In genomic region chr1:52008443-52008842, GRCm38 (mm10) we compare ENCODE assay signal across 8 mouse cellular contexts. TPM values are rescaled to one million over a fixed set of nuclear protein-coding genes. Genes with fewer than 3 reads are reported as not detected.
DNase-seq lines count a peak whose midpoint lies in the region; ATAC-seq and TF ChIP-seq lines count a peak whose summit lies in the region.

No protein-coding gene starts in this region.

- no peaks in the 10 kb centered on the region for H3K9me3 ChIP-seq in kidney, embryonic 15.5 days (replicated peaks)
- no peaks in the 10 kb centered on the region for H3K9me3 ChIP-seq in forebrain, embryonic 12.5 days
- H3K9me3 ChIP-seq in intestine, embryonic 16.5 days (ENCODE audit: control insufficient read depth, low read length) = no peaks in the 10 kb centered on the region

- peaks cover 8% of the 10 kb centered on the region for H3K4me1 ChIP-seq in kidney, embryonic 15.5 days
- peaks cover 10% of the 10 kb centered on the region for H3K4me1 ChIP-seq in forebrain, embryonic 12.5 days
- 0 out of 2 replicates have a peak, but pooled peaks cover 5% of the 10 kb centered on the region for H3K4me1 ChIP-seq in intestine, embryonic 16.5 days (ENCODE audit: control insufficient read depth, insufficient read depth, low read length)
- H3K4me1 ChIP-seq in spleen, adult 2 months (ENCODE audit: control insufficient read depth, insufficient read depth, insufficient read length) = peaks cover 13% of the 10 kb centered on the region

- H3K27me3 ChIP-seq in kidney, embryonic 15.5 days = no peaks in the 10 kb centered on the region
- H3K27me3 ChIP-seq in forebrain, embryonic 12.5 days = no peaks in the 10 kb centered on the region
- H3K27me3 ChIP-seq in intestine, embryonic 16.5 days (replicated peaks; ENCODE audit: control insufficient read depth, insufficient read depth, low read length) = no peaks in the 10 kb centered on the region
- H3K27me3 ChIP-seq in spleen, adult 2 months (ENCODE audit: control insufficient read depth, insufficient read depth, low read length) = no peaks in the 10 kb centered on the region

- peak; percentile 76 for TF ChIP-seq POLR2A in spleen, adult 2 months (IDR thresholded peaks at IDR 0.05; ENCODE audit: low read depth, low read length)

- no peak overlapping the region for H3K27ac ChIP-seq in kidney, embryonic 15.5 days
- no peak overlapping the region for H3K27ac ChIP-seq in forebrain, embryonic 12.5 days
- H3K27ac ChIP-seq in intestine, embryonic 16.5 days (ENCODE audit: low read length) = no peak overlapping the region
- peak overlapping the region; percentile 77 for H3K27ac ChIP-seq in spleen, adult 2 months (ENCODE audit: insufficient read depth, low read length)

- no peak for TF ChIP-seq CTCF in spleen, adult 2 months (IDR thresholded peaks at IDR 0.05; ENCODE audit: extremely low read depth, insufficient read depth, insufficient read length, insufficient replicate concordance)

- 5% methylated on average over 11 of the region's 11 CpGs for WGBS in kidney, embryonic 15.5 days
- WGBS in forebrain, embryonic 12.5 days = 6% methylated on average over 11 of the region's 11 CpGs
- WGBS in intestine, embryonic 16.5 days = 9% methylated on average over 11 of the region's 11 CpGs
- 2% methylated on average over 11 of the region's 11 CpGs for WGBS in spleen, adult 2 months

- peak overlapping the region; percentile 43 for H3K4me3 ChIP-seq in kidney, embryonic 15.5 days (replicated peaks)
- peak overlapping the region; percentile 31 for H3K4me3 ChIP-seq in forebrain, embryonic 12.5 days (replicated peaks)
- H3K4me3 ChIP-seq in intestine, embryonic 16.5 days (ENCODE audit: low read length) = peak overlapping the region; percentile 37
- peak overlapping the region; percentile 74 for H3K4me3 ChIP-seq in spleen, adult 2 months (ENCODE audit: extremely low read depth, insufficient read depth, insufficient read length)

- ATAC-seq in kidney, embryonic 15.5 days (replicated peaks; ENCODE audit: low FRiP score) = peak; percentile 54; the same call in 1 of the 2 replicates
- ATAC-seq in forebrain, embryonic 12.5 days (ENCODE audit: low FRiP score) = no peak
- peak; percentile 56; the same call in 1 of the 2 replicates for ATAC-seq in intestine, embryonic 16.5 days
- no peak for ATAC-seq in cerebellum, adult (ENCODE audit: insufficient number of reproducible peaks, low FRiP score, low TSS enrichment)

- H3K4me2 ChIP-seq in kidney, embryonic 15.5 days = peak overlapping the region; percentile 71
- peak overlapping the region; percentile 58 for H3K4me2 ChIP-seq in forebrain, embryonic 12.5 days
- H3K4me2 ChIP-seq in intestine, embryonic 16.5 days (ENCODE audit: low read depth, low read length) = peak overlapping the region; percentile 53

- H3K9ac ChIP-seq in kidney, embryonic 15.5 days = peak overlapping the region; percentile 29; the same call in 1 of the 2 replicates
- H3K9ac ChIP-seq in forebrain, embryonic 12.5 days = peak overlapping the region; percentile 26; the same call in 1 of the 2 replicates
- peak overlapping the region; percentile 38 for H3K9ac ChIP-seq in intestine, embryonic 16.5 days (ENCODE audit: low read depth, low read length)

- DNase-seq in kidney, postnatal 25 days = no peak
- peak; percentile 16 for DNase-seq in lung, postnatal 14 days
- DNase-seq in spleen, adult 2 months (ENCODE audit: low read depth in 1 of 2, low spot score in 2 of 2) = peak; percentile 71 to 86
- DNase-seq in cerebellum, postnatal 25 days = no peak

- H3K36me3 ChIP-seq in kidney, embryonic 15.5 days = no peaks in the 10 kb centered on the region
- no peaks in the 10 kb centered on the region for H3K36me3 ChIP-seq in forebrain, embryonic 12.5 days (replicated peaks)
- no peaks in the 10 kb centered on the region for H3K36me3 ChIP-seq in intestine, embryonic 16.5 days (ENCODE audit: control insufficient read depth, insufficient read depth, low read length)
- no peaks in the 10 kb centered on the region for H3K36me3 ChIP-seq in spleen, adult 2 months (ENCODE audit: control insufficient read depth, insufficient read depth, low read length)

RNA-seq across cellular contexts. Expression of gene Stat4, which starts 21.5 kb away (rescaled TPM):
- 1.6 and 2.0 TPM in 2 replicates for polyA plus RNA-seq in kidney, embryonic 15.5 days (2015; fragmentation: Nextera tagmentation; extraction: Ambion mirVana)
- 7.0 and 10.9 TPM in 2 replicates for polyA plus RNA-seq in forebrain, embryonic 12.5 days (2016; fragmentation: Nextera tagmentation; extraction: Ambion mirVana)
- 0.93 and 1.5 TPM in 2 replicates for polyA plus RNA-seq in intestine, embryonic 16.5 days (2015; fragmentation: Nextera tagmentation; extraction: Ambion mirVana)
- polyA plus RNA-seq in spleen, adult 2 months (2012; rRNA removed) = 5.1 and 6.0 TPM in 2 replicates

Comparison
In these comparisons a context has a peak if more than half of its experiments do, and no peak if none do; other contexts are left out.
1. ATAC-seq: peak in kidney, embryonic 15.5 days (single experiment) and intestine, embryonic 16.5 days (single experiment); none in forebrain, embryonic 12.5 days (single experiment) and cerebellum, adult (single experiment).
2. DNase-seq: peak in lung, postnatal 14 days (single experiment) and spleen, adult 2 months (2 of 2); none in kidney, postnatal 25 days (0 of 2) and cerebellum, postnatal 25 days (0 of 2).
3. Peak in every context shown above with its lines, with median percentiles within 50 percentile points of each other: H3K4me2 ChIP-seq, H3K4me3 ChIP-seq and H3K9ac ChIP-seq.